Mouse (Mus musculus) MEL (cell line): ENCODE results near the gene Klk4. TPM values are rescaled to one million over a fixed set of nuclear protein-coding genes. Genes with fewer than 3 reads are reported as not detected.

Experiments used
- DNase-seq: peaks from one replicate; pipeline ENCODE4 v3.0.0; 2011; ENCODE audit warnings: low read depth, low spot score
- H3K27ac ChIP-seq: 2 replicates; pipeline ENCODE4 v1.5.1; 2012; ENCODE audit warnings: low read depth, mild to moderate bottlenecking, control low read depth, low read length, moderate library complexity; ENCODE audit not compliant: control insufficient read depth
- H3K27me3 ChIP-seq, 2 experiments: fragments of 150-350 bp in 1 of 2; sonication (generic) in 1 of 2; 2 replicates each; pipeline ENCODE4 v1.6.1; 2012; ENCODE audit warnings: low read length in 2 of 2, mild to moderate bottlenecking in 2 of 2, improper control_type of control experiment in 1 of 2, moderate library complexity in 1 of 2; ENCODE audit not compliant: insufficient read depth in 2 of 2, control insufficient read depth in 1 of 2
- H3K36me3 ChIP-seq, 2 experiments: 2 replicates each; pipeline ENCODE4 v1.6.1; 2012 to 2014; ENCODE audit warnings: low read length in 2 of 2, improper control_type of control experiment in 1 of 2, inconsistent platforms in 1 of 2, mild to moderate bottlenecking in 1 of 2; ENCODE audit not compliant: insufficient read depth in 2 of 2, control insufficient read depth in 1 of 2
- H3K4me1 ChIP-seq, 2 experiments: fragments of 150-350 bp in 1 of 2; sonication (generic) in 1 of 2; 2 replicates each; pipeline ENCODE4 v1.6.1; 2012; ENCODE audit warnings: low read length in 2 of 2, improper control_type of control experiment in 1 of 2, mild to moderate bottlenecking in 1 of 2; ENCODE audit not compliant: insufficient read depth in 2 of 2, control insufficient read depth in 1 of 2
- H3K4me3 ChIP-seq, 2 experiments: fragments of 150-350 bp in 1 of 2; sonication (generic) in 1 of 2; 2 replicates each; pipeline ENCODE4 v1.5.1; 2012; ENCODE audit warnings: low read depth in 2 of 2, low read length in 2 of 2, mild to moderate bottlenecking in 2 of 2, moderate library complexity in 2 of 2, control low read depth in 1 of 2, improper control_type of control experiment in 1 of 2; ENCODE audit not compliant: control insufficient read depth in 1 of 2, insufficient read depth in 1 of 2
- H3K79me2 ChIP-seq: 2 replicates; pipeline ENCODE4 v1.6.1; 2012; ENCODE audit warnings: mild to moderate bottlenecking, low read length, moderate library complexity; ENCODE audit not compliant: control insufficient read depth, poor library complexity, insufficient read depth
- H3K9ac ChIP-seq: 2 replicates; pipeline ENCODE4 v1.6.1; 2012; ENCODE audit warnings: low read depth, mild to moderate bottlenecking, control low read depth, low read length, moderate library complexity; ENCODE audit not compliant: control insufficient read depth, poor library complexity, severe bottlenecking
- H3K9me3 ChIP-seq: fragments of 150-350 bp; sonication (generic); replicated peaks from 2 replicates; pipeline ENCODE4 v1.6.1; 2012; ENCODE audit warnings: mild to moderate bottlenecking, low read length, improper control_type of control experiment, moderate library complexity; ENCODE audit not compliant: insufficient read depth
- BHLHE40 ChIP-seq: IDR thresholded peaks from 2 replicates; pipeline ENCODE4 v1.6.1; 2012; ENCODE audit warnings: low read depth, mild to moderate bottlenecking, inconsistent platforms, low read length, improper control_type of control experiment, borderline replicate concordance
- ETS1 ChIP-seq: IDR thresholded peaks from 2 replicates; pipeline ENCODE4 v1.6.1; 2012; ENCODE audit warnings: low read depth, mild to moderate bottlenecking, inconsistent platforms, low read length, improper control_type of control experiment, moderate library complexity
- MAZ ChIP-seq: IDR thresholded peaks from 2 replicates; pipeline ENCODE4 v1.6.1; 2012; ENCODE audit warnings: low read depth, mild to moderate bottlenecking, inconsistent platforms, low read length, improper control_type of control experiment
- MEF2A ChIP-seq: IDR thresholded peaks from 2 replicates; pipeline ENCODE4 v1.6.1; 2014; ENCODE audit warnings: low read depth, mild to moderate bottlenecking, inconsistent platforms, low read length, improper control_type of control experiment; ENCODE audit not compliant: poor library complexity, insufficient replicate concordance, severe bottlenecking; ENCODE audit errors: extremely low read depth
- TAL1 ChIP-seq: IDR thresholded peaks from 2 replicates; pipeline ENCODE4 v1.6.1; 2012; ENCODE audit warnings: mild to moderate bottlenecking, inconsistent platforms, low read length, moderate library complexity, mixed read lengths
- ZNF384 ChIP-seq: IDR thresholded peaks from 2 replicates; pipeline ENCODE4 v1.6.1; 2012; ENCODE audit warnings: low read depth, mild to moderate bottlenecking, inconsistent platforms, low read length, improper control_type of control experiment
- polyA plus RNA-seq, 2 experiments: library from polyadenylated mRNA; stranded (reverse) in 1 of 2; unstranded in 1 of 2; fragments of >175 nt in 1 of 2; fragments of >200 nt in 1 of 2; gene quantifications; 2 replicates each; pipeline versions ENCODE4 v1.2.1 to v1.2.4; 2012; ENCODE audit warnings: low replicate concordance in 2 of 2, low read depth in 1 of 2; ENCODE audit not compliant: insufficient read length in 2 of 2, insufficient read depth in 1 of 2, missing spikeins in 1 of 2
- total RNA-seq: library from RNA; depleted of rRNA; stranded (reverse); fragments of 300-350 nt; gene quantifications from 2 replicates; pipeline ENCODE4 v1.2.3, GENCODE M21; 2012; rRNA removed

Klk4 gene
- total and polyA plus RNA-seq, 3 experiments, result not detected

GRCm38 (mm10) chr7:43934747-43935146, 53.8 kb downstream of the Klk4 start:
- Histone ChIP-seq H3K27ac (no peak overlapping the region), H3K4me1 (no peaks in the 10 kb centered on the region), H3K9me3 (no peaks in the 10 kb centered on the region), H3K9ac (no peak overlapping the region), H3K27me3 (no peaks in the 10 kb centered on the region), H3K79me2 (no peaks in the 10 kb centered on the region), H3K36me3 (no peaks in the 10 kb centered on the region), H3K4me3 (no peak overlapping the region)
- TF ChIP-seq MAZ (no peak), BHLHE40 (no peak), TAL1 (no peak), ETS1 (no peak), MEF2A (no peak), ZNF384 (no peak)
- DNase-seq, result no peak

Other genes with a start within 250 kb of the Klk4 start
- 0.08 and 0.13 TPM in 2 replicates for gene Ceacam18, start 246.5 kb upstream of the Klk4 start, total RNA-seq
- under 1 TPM in 1 of 2 experiments, not detected in 1; 0.04 TPM for gene Ceacam18, start 246.5 kb upstream of the Klk4 start, polyA plus RNA-seq
- gene Siglece, start 221.0 kb upstream of the Klk4 start, total RNA-seq, result not detected in 2 replicates
- under 1 TPM in 1 of 2 experiments, not detected in 1; 0.07 TPM for gene Siglece, start 221.0 kb upstream of the Klk4 start, polyA plus RNA-seq
- gene Ctu1, start 209.1 kb upstream of the Klk4 start, total RNA-seq, result 12.4 and 17.2 TPM in 2 replicates
- 10 to 100 TPM in 1 of 2 experiments, not detected in 1; 15.6 TPM for gene Ctu1, start 209.1 kb upstream of the Klk4 start, polyA plus RNA-seq
- not detected in 2 replicates for gene Klk14, start 190.7 kb upstream of the Klk4 start, total RNA-seq
- gene Klk14, start 190.7 kb upstream of the Klk4 start, polyA plus RNA-seq, result under 1 TPM in 1 of 2 experiments, not detected in 1; 0.13 TPM
- gene Klk13, start 168.6 kb upstream of the Klk4 start, total RNA-seq, result not detected in 2 replicates
- gene Klk13, start 168.6 kb upstream of the Klk4 start, polyA plus RNA-seq, result not detected
- gene Klk12, start 112.3 kb upstream of the Klk4 start, total RNA-seq, result not detected in 2 replicates
- gene Klk12, start 112.3 kb upstream of the Klk4 start, polyA plus RNA-seq, result not detected
- not detected in 2 replicates for gene Klk11, start 106.6 kb upstream of the Klk4 start, total RNA-seq
- gene Klk11, start 106.6 kb upstream of the Klk4 start, polyA plus RNA-seq, result not detected
- not detected in 2 replicates for gene Klk10, start 100.1 kb upstream of the Klk4 start, total RNA-seq
- gene Klk10, start 100.1 kb upstream of the Klk4 start, polyA plus RNA-seq, result not detected
- not detected in 2 replicates for gene Klk9, start 89.3 kb upstream of the Klk4 start, total RNA-seq
- not detected for gene Klk9, start 89.3 kb upstream of the Klk4 start, polyA plus RNA-seq
- gene Klk8, start 83.6 kb upstream of the Klk4 start, total RNA-seq, result not detected in 2 replicates
- not detected for gene Klk8, start 83.6 kb upstream of the Klk4 start, polyA plus RNA-seq
- gene Klk7, start 69.9 kb upstream of the Klk4 start, total RNA-seq, result not detected in 2 replicates
- not detected for gene Klk7, start 69.9 kb upstream of the Klk4 start, polyA plus RNA-seq
- not detected in 2 replicates for gene Klk6, start 56.7 kb upstream of the Klk4 start, total RNA-seq
- not detected for gene Klk6, start 56.7 kb upstream of the Klk4 start, polyA plus RNA-seq
- gene Klk5, start 39.2 kb upstream of the Klk4 start, total RNA-seq, result not detected in 2 replicates
- gene Klk5, start 39.2 kb upstream of the Klk4 start, polyA plus RNA-seq, result not detected
- not detected in 2 replicates for gene Klk15, start 52.6 kb downstream of the Klk4 start, total RNA-seq
- gene Klk15, start 52.6 kb downstream of the Klk4 start, polyA plus RNA-seq, result not detected
- gene Klk1b8, start 69.5 kb downstream of the Klk4 start, total RNA-seq, result not detected in 2 replicates
- gene Klk1b8, start 69.5 kb downstream of the Klk4 start, polyA plus RNA-seq, result not detected
- gene Klk1b1, start 85.6 kb downstream of the Klk4 start, total RNA-seq, result not detected in 2 replicates
- gene Klk1b1, start 85.6 kb downstream of the Klk4 start, polyA plus RNA-seq, result not detected
- not detected in 2 replicates for gene Klk1b9, start 94.9 kb downstream of the Klk4 start, total RNA-seq
- gene Klk1b9, start 94.9 kb downstream of the Klk4 start, polyA plus RNA-seq, result not detected
- not detected in 2 replicates for gene Klk1b11, start 114.7 kb downstream of the Klk4 start, total RNA-seq
- gene Klk1b11, start 114.7 kb downstream of the Klk4 start, polyA plus RNA-seq, result not detected
- gene Klk1b26, start 131.0 kb downstream of the Klk4 start, total RNA-seq, result not detected in 2 replicates
- not detected for gene Klk1b26, start 131.0 kb downstream of the Klk4 start, polyA plus RNA-seq
- gene Klk1b27, start 171.1 kb downstream of the Klk4 start, total RNA-seq, result not detected in 2 replicates
- gene Klk1b27, start 171.1 kb downstream of the Klk4 start, polyA plus RNA-seq, result not detected
- not detected in 2 replicates for gene Klk1b21, start 221.2 kb downstream of the Klk4 start, total RNA-seq
- gene Klk1b21, start 221.2 kb downstream of the Klk4 start, polyA plus RNA-seq, result not detected
- not detected in 2 replicates for gene Klk1b22, start 231.5 kb downstream of the Klk4 start, total RNA-seq
- not detected for gene Klk1b22, start 231.5 kb downstream of the Klk4 start, polyA plus RNA-seq